Mouse (Mus musculus) gastrocnemius, postnatal 4 days (tissue): ENCODE results near the gene Gpr137b. TPM values are rescaled to one million over a fixed set of nuclear protein-coding genes. Genes with fewer than 3 reads are reported as not detected.
"Not testable (repeated sequence)": the region's sequence is repeated elsewhere in the genome, so short reads cannot be mapped to it uniquely, and the experiment has no call there.

Source experiments
- DNase-seq, 2 experiments: peaks; one replicate each; pipeline ENCODE4 v3.0.0; 2021 to 2022; ENCODE audit warnings: low spot score in 2 of 2, mixed read lengths in 2 of 2
- total RNA-seq, 2 experiments: library from RNA; stranded (reverse); gene quantifications; 2 replicates each; pipeline ENCODE4 v1.2.3; 2021

Gene Gpr137b
- total RNA-seq, 2 experiments from 2014 or later: 11.0 to 12.9 TPM

- DNase-seq: not testable (repeated sequence)
These were observed 22.4 kb downstream of the Gpr137b start for GRCm38 (mm10) chr13:13371436-13371835.

GRCm38 (mm10) chr13:13366371-13366770 lies 27.4 kb downstream of the Gpr137b start:
- not testable (repeated sequence) for DNase-seq

GRCm38 (mm10) chr13:13363536-13363935 lies 30.3 kb downstream of the Gpr137b start:
- not testable (repeated sequence) for DNase-seq

- DNase-seq: not testable (repeated sequence)
These were observed 31.6 kb downstream of the Gpr137b start for GRCm38 (mm10) chr13:13362261-13362660.

- DNase-seq: not testable (repeated sequence)
These were observed 33.8 kb downstream of the Gpr137b start for GRCm38 (mm10) chr13:13360045-13360444.

GRCm38 (mm10) chr13:13358602-13359001 lies 35.2 kb downstream of the Gpr137b start:
- DNase-seq: not testable (repeated sequence)

GRCm38 (mm10) chr13:13358097-13358496 lies 35.7 kb downstream of the Gpr137b start:
- DNase-seq: not testable (repeated sequence)

GRCm38 (mm10) chr13:13352113-13352512 lies 41.7 kb downstream of the Gpr137b start:
- not testable (repeated sequence) for DNase-seq

- not testable (repeated sequence) for DNase-seq
These were observed 43.1 kb downstream of the Gpr137b start for GRCm38 (mm10) chr13:13350681-13351080.

- peak; percentile 51 to 66 for DNase-seq
These were observed 44.5 kb downstream of the Gpr137b start for GRCm38 (mm10) chr13:13349288-13349687.

- not testable (repeated sequence) for DNase-seq
These were observed 46.0 kb downstream of the Gpr137b start for GRCm38 (mm10) chr13:13347634-13348412.

- DNase-seq: not testable (repeated sequence)
These were observed 56.5 kb downstream of the Gpr137b start for GRCm38 (mm10) chr13:13337361-13337760.

GRCm38 (mm10) chr13:13328876-13329275 lies 64.9 kb downstream of the Gpr137b start:
- peak; percentile 30 to 47 for DNase-seq

Other genes starting within 250 kb of the Gpr137b start
- gene Prl2c5, start 211.3 kb downstream of the Gpr137b start, total RNA-seq: not detected
- 100 to 1,000 TPM; 314 to 321 TPM for gene Nid1, start 43.5 kb upstream of the Gpr137b start, total RNA-seq
- gene Lyst, start 196.4 kb upstream of the Gpr137b start, total RNA-seq: 10 to 100 TPM; 13.7 to 16.4 TPM